Mouse (Mus musculus) ES-Bruce4 (cell line): Measurements from ENCODE around the gene Brsk1.

Source experiments
- EP300 ChIP-seq: IDR thresholded peaks from 2 replicates; pipeline ENCODE4 v1.6.1; 2011; ENCODE audit warnings: low read depth, low read length; ENCODE audit not compliant: insufficient read depth
- POLR2A ChIP-seq: IDR thresholded peaks from one replicate; pipeline ENCODE4 v1.8.1; 2011; ENCODE audit warnings: low read length; ENCODE audit not compliant: insufficient read depth

GRCm38 (mm10) chr7:4684632-4685417 lies 5.6 kb upstream of the Brsk1 start, which contains the start of gene Hspbp1:
- TF ChIP-seq EP300 (no peak), POLR2A (no peak)
